Mouse (Mus musculus): ENCODE data around the gene Lrrtm1. TPM values are rescaled to one million over a fixed set of nuclear protein-coding genes. Genes with fewer than 3 reads are reported as not detected.

The Lrrtm1 gene
- polyA plus RNA-seq, 1 experiment from 2014 or later = 1.5 TPM

DNA sequence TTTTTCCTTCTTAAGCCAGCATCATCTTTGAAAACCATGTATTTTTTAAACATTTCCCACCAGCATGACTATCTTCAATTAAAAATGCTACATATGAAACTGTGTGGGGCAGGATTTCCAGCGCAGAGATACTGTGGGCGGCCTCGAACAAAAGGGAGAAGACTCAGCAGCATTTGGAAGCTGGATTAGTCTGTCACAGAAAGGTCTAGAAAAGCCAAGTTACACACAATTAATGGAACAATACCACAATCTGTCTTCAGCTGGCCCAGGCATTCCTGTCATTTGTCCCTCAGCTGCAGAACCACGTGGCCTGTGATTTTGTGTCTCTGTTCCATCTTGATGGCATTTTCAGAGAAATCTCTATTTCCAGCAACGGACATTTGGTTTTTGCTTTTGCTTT is 11.0 kb downstream of the Lrrtm1 start:
- no peak for DNase-seq (ENCODE audit: low spot score)
- peaks cover 3% of the 10 kb centered on the region; the same call in 1 of the 2 replicates for H3K27me3 ChIP-seq (ENCODE audit: insufficient read depth, poor library complexity, severe bottlenecking)
- 82% methylated on average over 5 of the region's 5 CpGs for WGBS
- no peaks in the 10 kb centered on the region for H3K9me3 ChIP-seq
- no peaks in the 10 kb centered on the region for H3K4me1 ChIP-seq
- no peak overlapping the region for H3K27ac ChIP-seq
- no peaks in the 10 kb centered on the region for H3K36me3 ChIP-seq
- no peak overlapping the region for H3K4me3 ChIP-seq

- WGBS = 79% methylated on average over 4 of the region's 4 CpGs
- no peak for DNase-seq (ENCODE audit: low spot score)
- Histone ChIP-seq H3K9me3 (no peaks in the 10 kb centered on the region), H3K36me3 (no peaks in the 10 kb centered on the region), H3K27ac (no peak overlapping the region), H3K4me1 (no peaks in the 10 kb centered on the region), H3K27me3 (ENCODE audit: insufficient read depth, poor library complexity, severe bottlenecking) (no peaks in the 10 kb centered on the region), H3K4me3 (no peak overlapping the region)
These were observed 13.9 kb downstream of the Lrrtm1 start for GRCm38 (mm10) chr6:77256348-77256747.

DNA sequence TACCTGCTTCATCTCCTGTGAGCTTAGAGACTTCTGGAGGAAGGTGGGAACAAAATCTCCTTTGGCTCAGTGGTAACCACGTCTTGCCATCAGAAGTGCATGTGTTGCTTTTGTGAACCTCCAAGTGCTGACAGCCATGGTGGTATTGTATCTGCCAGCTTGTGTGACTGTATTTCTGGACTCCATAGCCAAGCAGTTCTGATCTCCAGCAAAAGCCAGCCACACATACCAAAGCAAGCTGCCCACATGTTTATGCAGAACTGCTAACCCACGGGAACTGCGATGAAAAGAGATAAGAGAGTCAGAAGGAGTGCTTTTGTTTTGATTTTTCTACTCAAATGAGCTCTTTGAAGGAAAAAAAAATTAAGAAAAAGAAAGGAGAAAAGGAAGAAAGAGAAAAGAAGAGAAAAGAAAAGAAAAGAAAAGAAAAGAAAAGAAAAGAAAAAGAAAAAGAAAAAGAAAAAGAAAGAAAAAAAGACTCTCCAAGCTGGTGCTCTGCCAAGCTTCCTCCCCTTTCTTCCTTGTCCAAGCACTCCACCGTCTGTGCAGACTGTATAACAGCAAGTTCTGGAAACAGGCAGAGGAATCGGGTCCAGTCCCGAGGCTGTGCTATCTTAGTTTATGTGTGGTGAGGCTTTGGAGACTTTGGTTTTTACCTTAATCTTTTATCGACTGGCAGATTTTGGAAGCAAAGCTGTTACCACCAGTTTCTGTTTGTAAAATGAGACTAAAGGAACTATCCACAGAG is 15.0 kb downstream of the Lrrtm1 start:
- no peak for DNase-seq (ENCODE audit: low spot score)
- WGBS = 41% methylated on average over 7 of the region's 7 CpGs
- Histone ChIP-seq H3K36me3 (no peaks in the 10 kb centered on the region), H3K4me3 (no peak overlapping the region), H3K4me1 (no peaks in the 10 kb centered on the region), H3K27ac (no peak overlapping the region), H3K27me3 (ENCODE audit: insufficient read depth, poor library complexity, severe bottlenecking) (no peaks in the 10 kb centered on the region), H3K9me3 (no peaks in the 10 kb centered on the region)

DNA sequence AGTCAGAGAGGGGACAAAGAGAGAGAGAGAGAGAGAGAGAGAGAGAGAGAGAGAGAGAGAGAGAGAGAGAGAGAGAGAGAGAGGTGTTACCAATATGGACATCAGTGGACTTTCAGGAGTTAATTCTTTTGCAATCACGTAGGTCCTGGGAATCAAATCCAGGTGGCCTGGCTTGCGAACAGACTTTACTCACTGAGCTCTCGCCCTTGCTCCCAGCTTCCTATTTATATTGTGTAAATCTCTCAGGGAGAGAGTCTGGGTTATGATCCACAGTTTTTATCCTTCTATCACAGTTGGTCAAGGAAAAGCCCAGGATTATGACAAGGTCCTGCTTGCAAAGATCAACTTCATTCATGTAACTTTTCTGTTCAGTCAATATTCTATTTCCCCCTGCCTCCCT is 22.7 kb downstream of the Lrrtm1 start:
- 67% methylated on average over 3 of the region's 3 CpGs for WGBS
- Histone ChIP-seq H3K27ac (no peak overlapping the region), H3K4me1 (no peaks in the 10 kb centered on the region), H3K27me3 (ENCODE audit: insufficient read depth, poor library complexity, severe bottlenecking) (no peaks in the 10 kb centered on the region), H3K9me3 (no peaks in the 10 kb centered on the region), H3K36me3 (no peaks in the 10 kb centered on the region), H3K4me3 (no peak overlapping the region)
- DNase-seq (ENCODE audit: low spot score) = no peak

DNA sequence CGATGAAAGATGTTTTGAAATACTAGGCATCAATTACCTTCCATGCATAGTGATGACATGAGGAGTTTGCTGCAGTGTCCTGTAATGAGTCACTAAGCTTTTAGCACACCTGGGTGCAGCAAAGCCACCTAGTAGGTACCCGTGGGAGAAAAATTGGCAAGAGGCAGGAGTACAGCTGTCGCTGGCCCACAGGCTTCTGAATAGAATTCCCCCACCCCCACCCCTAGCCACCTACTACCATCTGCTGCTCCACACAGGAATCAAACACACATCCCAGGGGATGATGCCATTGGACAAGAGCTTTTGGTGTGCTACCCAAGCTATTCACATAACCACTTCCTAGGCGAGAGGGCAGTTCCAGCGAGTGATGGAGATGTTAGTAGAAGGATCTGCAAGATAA is 36.3 kb downstream of the Lrrtm1 start:
- H3K4me1 ChIP-seq = no peaks in the 10 kb centered on the region
- H3K27me3 ChIP-seq (ENCODE audit: insufficient read depth, poor library complexity, severe bottlenecking) = no peaks in the 10 kb centered on the region
- no peak overlapping the region for H3K4me3 ChIP-seq
- 88% methylated on average over 5 of the region's 5 CpGs for WGBS
- H3K9me3 ChIP-seq = no peaks in the 10 kb centered on the region
- H3K27ac ChIP-seq = no peak overlapping the region
- no peaks in the 10 kb centered on the region for H3K36me3 ChIP-seq
- no peak for DNase-seq (ENCODE audit: low spot score)

DNA sequence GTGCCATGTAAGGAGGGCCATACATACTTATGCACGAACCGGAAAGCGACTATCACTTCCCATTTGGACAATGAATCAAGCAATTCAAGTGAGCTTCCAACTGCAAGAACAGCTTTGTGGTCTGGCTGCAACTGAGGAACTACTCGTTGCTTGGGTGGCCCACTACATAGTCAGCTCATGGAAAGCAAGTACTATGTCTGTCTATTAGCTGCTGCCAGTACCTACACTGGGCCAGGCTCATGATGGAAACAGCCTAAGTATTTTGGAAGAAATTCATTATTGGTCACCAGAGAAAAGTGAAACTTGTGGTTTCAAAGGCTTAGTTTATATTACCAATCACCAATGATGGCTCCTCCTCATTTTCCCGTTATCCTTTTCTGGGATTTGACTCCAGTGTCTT is 43.8 kb downstream of the Lrrtm1 start:
- no peak for DNase-seq (ENCODE audit: low spot score)

GRCm38 (mm10) chr6:77288402-77288801 is 45.9 kb downstream of the Lrrtm1 start:
- no peak overlapping the region for H3K27ac ChIP-seq
- H3K9me3 ChIP-seq = no peaks in the 10 kb centered on the region
- no peaks in the 10 kb centered on the region for H3K27me3 ChIP-seq (ENCODE audit: insufficient read depth, poor library complexity, severe bottlenecking)
- no peak overlapping the region for H3K4me3 ChIP-seq
- H3K4me1 ChIP-seq = no peaks in the 10 kb centered on the region
- H3K36me3 ChIP-seq = no peaks in the 10 kb centered on the region
- DNase-seq (ENCODE audit: low spot score) = no peak

More for the DNA sequence above, 43.8 kb downstream of the Lrrtm1 start:
- H3K9me3 ChIP-seq = no peaks in the 10 kb centered on the region
- H3K4me1 ChIP-seq = no peaks in the 10 kb centered on the region
- 87% methylated on average over 5 of the region's 5 CpGs for WGBS
- H3K27me3 ChIP-seq (ENCODE audit: insufficient read depth, poor library complexity, severe bottlenecking) = no peaks in the 10 kb centered on the region
- H3K36me3 ChIP-seq = no peaks in the 10 kb centered on the region
- no peak overlapping the region for H3K27ac ChIP-seq
- H3K4me3 ChIP-seq = no peak overlapping the region

- no peaks in the 10 kb centered on the region for H3K36me3 ChIP-seq
- no peaks in the 10 kb centered on the region for H3K27me3 ChIP-seq (ENCODE audit: insufficient read depth, poor library complexity, severe bottlenecking)
- no peak overlapping the region for H3K4me3 ChIP-seq
- no peaks in the 10 kb centered on the region for H3K9me3 ChIP-seq
- no peaks in the 10 kb centered on the region for H3K4me1 ChIP-seq
- DNase-seq (ENCODE audit: low spot score) = no peak
- WGBS = 69% methylated on average over 6 of the region's 6 CpGs
- H3K27ac ChIP-seq = no peak overlapping the region
These were observed 48.9 kb downstream of the Lrrtm1 start for GRCm38 (mm10) chr6:77291415-77291814.

- H3K27me3 ChIP-seq (ENCODE audit: insufficient read depth, poor library complexity, severe bottlenecking) = no peaks in the 10 kb centered on the region
- WGBS = 81% methylated on average over 1 of the region's 1 CpGs
- no peak overlapping the region for H3K4me3 ChIP-seq
- no peaks in the 10 kb centered on the region for H3K9me3 ChIP-seq
- H3K4me1 ChIP-seq = no peaks in the 10 kb centered on the region
- DNase-seq (ENCODE audit: low spot score) = no peak
- no peak overlapping the region for H3K27ac ChIP-seq
- H3K36me3 ChIP-seq = no peaks in the 10 kb centered on the region
These were observed 58.8 kb downstream of the Lrrtm1 start for GRCm38 (mm10) chr6:77301305-77301704.

- DNase-seq (ENCODE audit: low spot score) = no peak
- Histone ChIP-seq H3K27ac (no peak overlapping the region), H3K4me3 (no peak overlapping the region), H3K27me3 (ENCODE audit: insufficient read depth, poor library complexity, severe bottlenecking) (no peaks in the 10 kb centered on the region), H3K36me3 (no peaks in the 10 kb centered on the region), H3K9me3 (no peaks in the 10 kb centered on the region), H3K4me1 (no peaks in the 10 kb centered on the region)
- 86% methylated on average over 3 of the region's 3 CpGs for WGBS
These were observed 64.3 kb downstream of the Lrrtm1 start for GRCm38 (mm10) chr6:77306796-77307195.

Data from heart, embryonic 10.5 days (tissue).